Mouse (Mus musculus): ENCODE measurements around the gene Crocc2. TPM values are rescaled to one million over a fixed set of nuclear protein-coding genes. Genes with fewer than 3 reads are reported as not detected.

The Crocc2 gene
- polyA plus RNA-seq, 1 experiment from 2014 or later, result 0.04 TPM

DNA sequence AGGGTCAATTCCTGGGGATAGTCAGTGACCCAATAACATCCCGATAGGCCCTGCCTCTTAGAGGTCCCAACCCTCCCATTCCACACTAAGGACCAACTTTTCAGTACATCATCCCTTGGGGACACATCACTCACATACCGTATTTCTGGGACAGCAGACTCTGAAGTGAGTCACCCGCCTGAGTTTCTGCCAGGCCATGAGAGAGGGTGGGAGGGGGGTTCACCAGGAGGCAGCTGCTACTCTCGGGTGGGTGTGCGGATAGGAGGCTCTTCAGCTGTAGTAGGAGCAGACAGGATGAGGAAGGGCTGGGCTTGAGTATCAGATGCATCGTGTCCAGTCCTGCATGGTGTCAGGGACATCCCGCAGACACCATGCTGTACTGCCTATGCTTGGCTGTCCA lies 28.8 kb upstream of the Crocc2 start:
- TF ChIP-seq CTCF (IDR thresholded peaks at IDR 0.05; ENCODE audit: low read depth), result no peak
- TF ChIP-seq EP300 (optimal IDR thresholded peaks at IDR 0.05), result no peak
- ATAC-seq (ENCODE audit: low FRiP score, low TSS enrichment) (no peak; the same call in 1 of the 2 replicates), DNase-seq (ENCODE audit: low spot score) (no peak)
- Histone ChIP-seq H3K4me2 (replicated peaks; ENCODE audit: low read depth) (no peak overlapping the region), H3K27ac (replicated peaks) (no peak overlapping the region), H3K27me3 (ENCODE audit: control insufficient read depth, insufficient read depth, low read length) (no peaks in the 10 kb centered on the region), H3K9ac (ENCODE audit: low read length) (no peak overlapping the region), H3K4me1 (replicated peaks; ENCODE audit: control insufficient read depth, insufficient read depth) (no peaks in the 10 kb centered on the region), H3K36me3 (ENCODE audit: control insufficient read depth, insufficient read depth, low read length) (no peaks in the 10 kb centered on the region), H3K4me3 (ENCODE audit: low read depth, low read length) (no peak overlapping the region), H3K9me3 (ENCODE audit: control insufficient read depth, low read length) (no peaks in the 10 kb centered on the region)
- WGBS, result 68% methylated on average over 7 of the region's 7 CpGs

DNA sequence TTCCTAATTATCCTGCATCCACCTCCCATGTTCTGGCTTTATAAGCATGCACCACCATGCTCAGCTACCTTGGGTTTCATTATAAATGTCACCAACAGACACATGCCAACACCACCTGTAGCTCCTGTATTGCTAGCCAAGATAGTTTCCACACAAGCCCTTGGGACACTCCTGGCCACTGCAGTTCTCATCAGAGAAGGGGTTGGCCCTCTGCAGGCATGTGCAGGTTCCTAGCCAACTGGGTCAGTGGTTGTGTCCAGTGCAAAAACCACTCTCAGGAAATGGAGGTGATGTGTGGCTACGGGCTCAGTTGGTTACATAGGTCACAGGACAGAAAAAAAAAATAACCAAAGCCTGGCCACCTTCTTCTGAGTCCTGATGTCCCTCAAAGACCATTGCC lies 25.7 kb upstream of the Crocc2 start:
- no peak for TF ChIP-seq EP300 (optimal IDR thresholded peaks at IDR 0.05)
- TF ChIP-seq CTCF (IDR thresholded peaks at IDR 0.05; ENCODE audit: low read depth), result no peak
- H3K27ac ChIP-seq (replicated peaks), result no peak overlapping the region
- H3K36me3 ChIP-seq (ENCODE audit: control insufficient read depth, insufficient read depth, low read length), result no peaks in the 10 kb centered on the region
- no peak for ATAC-seq (ENCODE audit: low FRiP score, low TSS enrichment)
- H3K4me3 ChIP-seq (ENCODE audit: low read depth, low read length), result no peak overlapping the region
- H3K9ac ChIP-seq (ENCODE audit: low read length), result no peak overlapping the region
- no peak overlapping the region for H3K4me2 ChIP-seq (replicated peaks; ENCODE audit: low read depth)
- no peaks in the 10 kb centered on the region for H3K27me3 ChIP-seq (ENCODE audit: control insufficient read depth, insufficient read depth, low read length)
- no peaks in the 10 kb centered on the region for H3K9me3 ChIP-seq (ENCODE audit: control insufficient read depth, low read length)
- 92% methylated on average over 1 of the region's 1 CpGs for WGBS
- no peak for DNase-seq (ENCODE audit: low spot score)
- no peaks in the 10 kb centered on the region for H3K4me1 ChIP-seq (replicated peaks; ENCODE audit: control insufficient read depth, insufficient read depth)

DNA sequence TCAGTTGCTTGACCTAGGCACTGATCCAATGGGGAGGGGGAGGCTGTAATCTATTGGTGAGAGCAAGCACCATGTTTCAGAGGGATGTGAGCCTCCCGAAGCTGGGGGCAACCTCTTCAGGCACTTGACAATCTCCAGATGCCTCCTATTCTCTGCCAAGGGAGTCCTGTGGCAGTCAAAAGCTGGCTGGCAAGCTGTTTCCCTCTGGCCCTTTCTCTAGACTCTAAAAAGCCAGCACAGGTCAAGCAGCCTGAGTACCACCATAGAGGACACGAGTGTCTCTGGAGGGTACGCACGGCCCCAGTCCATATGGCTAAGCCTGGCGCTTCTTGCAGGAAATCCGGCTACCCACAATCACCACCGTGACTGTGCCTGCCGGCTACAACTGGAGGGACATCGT lies 24.3 kb upstream of the Crocc2 start:
- Histone ChIP-seq H3K9ac (ENCODE audit: low read length) (no peak overlapping the region), H3K9me3 (ENCODE audit: control insufficient read depth, low read length) (no peaks in the 10 kb centered on the region), H3K4me3 (ENCODE audit: low read depth, low read length) (no peak overlapping the region), H3K4me2 (replicated peaks; ENCODE audit: low read depth) (no peak overlapping the region), H3K27ac (replicated peaks) (no peak overlapping the region), H3K4me1 (replicated peaks; ENCODE audit: control insufficient read depth, insufficient read depth) (no peaks in the 10 kb centered on the region), H3K27me3 (ENCODE audit: control insufficient read depth, insufficient read depth, low read length) (no peaks in the 10 kb centered on the region), H3K36me3 (ENCODE audit: control insufficient read depth, insufficient read depth, low read length) (no peaks in the 10 kb centered on the region)
- no peak for TF ChIP-seq CTCF (IDR thresholded peaks at IDR 0.05; ENCODE audit: low read depth)
- TF ChIP-seq EP300 (optimal IDR thresholded peaks at IDR 0.05), result no peak
- ATAC-seq (ENCODE audit: low FRiP score, low TSS enrichment) (no peak), DNase-seq (ENCODE audit: low spot score) (no peak)
- 75% methylated on average over 9 of the region's 9 CpGs for WGBS

DNA sequence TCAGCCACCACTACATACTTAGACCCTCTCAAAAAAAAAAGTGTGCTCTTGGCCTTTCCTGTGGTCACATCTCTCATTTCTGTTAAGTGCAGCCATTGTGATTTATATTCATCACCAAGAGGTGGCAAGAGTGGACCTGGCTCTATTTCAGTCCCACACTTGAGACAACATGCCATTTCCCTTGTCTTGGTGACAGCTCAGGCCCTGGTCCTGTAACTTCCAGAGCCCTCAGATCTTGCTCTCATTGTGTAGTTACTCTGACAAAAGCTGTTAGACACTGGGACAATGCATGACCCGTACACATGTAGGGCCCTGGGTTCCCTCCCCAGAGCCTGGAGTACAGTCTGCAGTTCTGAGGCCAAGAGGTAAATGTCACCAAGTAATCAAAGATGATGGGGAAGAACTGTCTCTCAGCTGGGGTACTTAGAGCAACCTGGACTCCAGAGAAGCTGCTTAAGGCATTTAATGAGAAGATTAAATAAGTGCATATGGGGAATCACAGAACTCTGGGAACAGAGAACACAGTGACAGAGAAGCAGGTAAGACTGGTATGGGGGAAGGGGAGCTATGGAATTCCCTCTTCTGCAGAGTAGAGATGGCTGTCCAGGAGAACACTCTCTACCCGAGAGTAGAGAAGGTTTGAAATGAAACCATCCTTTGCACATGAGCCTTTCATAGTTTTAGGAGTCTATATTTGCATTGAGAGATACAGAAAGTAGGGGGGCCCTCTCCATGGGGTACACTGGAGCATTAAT lies 17.4 kb upstream of the Crocc2 start:
- DNase-seq (ENCODE audit: low spot score) (no peak), ATAC-seq (ENCODE audit: low FRiP score, low TSS enrichment) (no peak)
- no peak overlapping the region for H3K27ac ChIP-seq (replicated peaks)
- H3K9ac ChIP-seq (ENCODE audit: low read length), result no peak overlapping the region
- no peak overlapping the region for H3K4me3 ChIP-seq (ENCODE audit: low read depth, low read length)
- no peaks in the 10 kb centered on the region for H3K36me3 ChIP-seq (ENCODE audit: control insufficient read depth, insufficient read depth, low read length)
- no peaks in the 10 kb centered on the region for H3K27me3 ChIP-seq (ENCODE audit: control insufficient read depth, insufficient read depth, low read length)
- no peaks in the 10 kb centered on the region for H3K4me1 ChIP-seq (replicated peaks; ENCODE audit: control insufficient read depth, insufficient read depth)
- no peaks in the 10 kb centered on the region for H3K9me3 ChIP-seq (ENCODE audit: control insufficient read depth, low read length)
- TF ChIP-seq EP300 (optimal IDR thresholded peaks at IDR 0.05) (no peak), CTCF (IDR thresholded peaks at IDR 0.05; ENCODE audit: low read depth) (no peak)
- H3K4me2 ChIP-seq (replicated peaks; ENCODE audit: low read depth), result no peak overlapping the region
- WGBS, result 57% methylated on average over 2 of the region's 2 CpGs

DNA sequence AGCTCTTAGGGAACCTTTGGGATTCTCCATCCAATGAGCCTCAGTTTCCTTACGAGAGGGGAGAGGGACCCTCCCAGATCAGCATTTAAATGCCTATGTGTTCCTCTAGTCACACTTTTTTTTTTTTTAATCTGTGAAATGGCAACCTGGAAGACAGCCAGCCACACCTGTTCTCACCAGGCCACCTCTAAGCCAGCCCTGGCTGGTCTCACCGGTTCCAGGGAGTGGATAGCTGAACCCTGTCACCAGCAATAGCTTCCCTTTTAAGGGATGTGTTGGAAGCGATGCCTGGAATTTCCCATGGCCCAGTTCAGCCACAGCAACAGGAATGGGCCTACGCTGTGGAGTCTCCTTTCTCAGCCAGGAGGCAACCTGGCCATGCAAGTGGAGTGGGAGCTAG lies 11.0 kb upstream of the Crocc2 start:
- Histone ChIP-seq H3K9me3 (ENCODE audit: control insufficient read depth, low read length) (no peaks in the 10 kb centered on the region), H3K4me3 (ENCODE audit: low read depth, low read length) (no peak overlapping the region), H3K27ac (replicated peaks) (peak overlapping the region; percentile 63), H3K9ac (ENCODE audit: low read length) (no peak overlapping the region), H3K4me1 (replicated peaks; ENCODE audit: control insufficient read depth, insufficient read depth) (no peaks in the 10 kb centered on the region), H3K36me3 (ENCODE audit: control insufficient read depth, insufficient read depth, low read length) (no peaks in the 10 kb centered on the region), H3K4me2 (replicated peaks; ENCODE audit: low read depth) (0 out of 2 replicates have a peak overlapping the region, but pooled peaks have one; percentile 17), H3K27me3 (ENCODE audit: control insufficient read depth, insufficient read depth, low read length) (no peaks in the 10 kb centered on the region)
- TF ChIP-seq CTCF (IDR thresholded peaks at IDR 0.05; ENCODE audit: low read depth), result no peak
- TF ChIP-seq EP300 (optimal IDR thresholded peaks at IDR 0.05), result no peak
- peak; percentile 59 for DNase-seq (ENCODE audit: low spot score)
- no peak for ATAC-seq (ENCODE audit: low FRiP score, low TSS enrichment)
- 54% methylated on average over 4 of the region's 4 CpGs for WGBS

DNA sequence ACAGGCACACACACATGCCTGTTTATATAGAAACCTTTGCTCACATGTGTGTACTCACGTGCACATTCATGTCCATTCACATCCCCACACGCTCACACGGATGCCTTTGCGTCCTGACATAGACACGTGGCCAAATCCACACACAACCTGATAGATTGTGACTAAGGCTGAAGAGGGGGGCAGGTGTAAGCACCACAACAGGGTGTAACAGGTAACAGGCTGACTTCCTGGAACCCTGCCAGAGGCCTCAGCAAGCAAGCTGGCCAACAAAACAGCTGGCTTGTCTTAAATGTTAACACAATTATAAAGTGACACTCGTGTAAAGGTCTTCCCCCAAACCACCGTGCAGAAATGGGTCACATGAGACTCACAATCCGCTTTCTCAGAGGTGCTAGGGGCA lies 9.6 kb upstream of the Crocc2 start:
- no peak overlapping the region for H3K9ac ChIP-seq (ENCODE audit: low read length)
- peak overlapping the region; percentile 63 for H3K27ac ChIP-seq (replicated peaks)
- no peak overlapping the region for H3K4me3 ChIP-seq (ENCODE audit: low read depth, low read length)
- ATAC-seq (ENCODE audit: low FRiP score, low TSS enrichment) (peak; percentile 19; the same call in 1 of the 2 replicates), DNase-seq (ENCODE audit: low spot score) (peak; percentile 53)
- no peaks in the 10 kb centered on the region for H3K9me3 ChIP-seq (ENCODE audit: control insufficient read depth, low read length)
- H3K36me3 ChIP-seq (ENCODE audit: control insufficient read depth, insufficient read depth, low read length), result no peaks in the 10 kb centered on the region
- no peaks in the 10 kb centered on the region for H3K27me3 ChIP-seq (ENCODE audit: control insufficient read depth, insufficient read depth, low read length)
- no peak for TF ChIP-seq CTCF (IDR thresholded peaks at IDR 0.05; ENCODE audit: low read depth)
- TF ChIP-seq EP300 (optimal IDR thresholded peaks at IDR 0.05), result no peak
- no peaks in the 10 kb centered on the region for H3K4me1 ChIP-seq (replicated peaks; ENCODE audit: control insufficient read depth, insufficient read depth)
- 50% methylated on average over 8 of the region's 8 CpGs for WGBS
- H3K4me2 ChIP-seq (replicated peaks; ENCODE audit: low read depth), result 0 out of 2 replicates have a peak overlapping the region, but pooled peaks have one; percentile 20

Data from stomach, postnatal 0 days (tissue).